Mouse (Mus musculus) left cerebral cortex, adult 8-10 months (tissue): Measurements from ENCODE around the gene AI464131. TPM values are rescaled to one million over a fixed set of nuclear protein-coding genes. Genes with fewer than 3 reads are reported as not detected.

Source experiments
- DNase-seq, 2 experiments: peaks; one replicate each; pipeline ENCODE4 v3.0.0; 2022; ENCODE audit warnings: low spot score in 2 of 2
- total RNA-seq, 4 experiments: library from RNA; stranded (reverse); gene quantifications; 2 replicates each; pipeline ENCODE4 v1.2.4; 2022

The AI464131 gene
- total RNA-seq, 4 experiments from 2014 or later: 20.9 to 26.5 (median 23.3) TPM

- no peak for DNase-seq
These were observed 2.3 kb upstream of the AI464131 start for GRCm38 (mm10) chr4:41505131-41505551.

GRCm38 (mm10) chr4:41504325-41504724 lies 1.4 kb upstream of the AI464131 start:
- DNase-seq: no peak

- no peak for DNase-seq
These were observed 520 bp downstream of the AI464131 start for GRCm38 (mm10) chr4:41502171-41502940.

- no peak for DNase-seq
These were observed 2.1 kb downstream of the AI464131 start for GRCm38 (mm10) chr4:41500787-41501186.

- no peak for DNase-seq
These were observed 3.3 kb downstream of the AI464131 start for GRCm38 (mm10) chr4:41499619-41500018.

- no peak for DNase-seq
These were observed 3.9 kb downstream of the AI464131 start for GRCm38 (mm10) chr4:41498921-41499391.

- no peak for DNase-seq
These were observed 4.7 kb downstream of the AI464131 start for GRCm38 (mm10) chr4:41497995-41498845.

- DNase-seq: no peak
These were observed 5.3 kb downstream of the AI464131 start for GRCm38 (mm10) chr4:41497579-41497978.

- no peak for DNase-seq
These were observed 5.8 kb downstream of the AI464131 start for GRCm38 (mm10) chr4:41497046-41497445.

GRCm38 (mm10) chr4:41495850-41496249 lies 7.0 kb downstream of the AI464131 start:
- peak in 1 of 2 experiments; percentile 61 for DNase-seq

- DNase-seq: no peak
These were observed 7.8 kb downstream of the AI464131 start for GRCm38 (mm10) chr4:41495076-41495475.

- no peak for DNase-seq
These were observed 8.5 kb downstream of the AI464131 start for GRCm38 (mm10) chr4:41494378-41494777.

GRCm38 (mm10) chr4:41493464-41494116 lies 9.3 kb downstream of the AI464131 start:
- DNase-seq: no peak

- no peak for DNase-seq
These were observed 9.9 kb downstream of the AI464131 start for GRCm38 (mm10) chr4:41492951-41493350.

GRCm38 (mm10) chr4:41481601-41482017 lies 21.3 kb downstream of the AI464131 start:
- DNase-seq: no peak

GRCm38 (mm10) chr4:41480254-41480653 lies 22.6 kb downstream of the AI464131 start:
- DNase-seq: no peak

GRCm38 (mm10) chr4:41479456-41479804 lies 23.4 kb downstream of the AI464131 start:
- DNase-seq: no peak

GRCm38 (mm10) chr4:41478751-41479455 lies 24.0 kb downstream of the AI464131 start:
- DNase-seq: no peak

- DNase-seq: no peak
These were observed 25.2 kb downstream of the AI464131 start for GRCm38 (mm10) chr4:41477648-41478160.

GRCm38 (mm10) chr4:41471384-41471689 lies 31.5 kb downstream of the AI464131 start:
- DNase-seq: no peak
